Mouse (Mus musculus): ENCODE data around the gene AW549877. TPM values are rescaled to one million over a fixed set of nuclear protein-coding genes. Genes with fewer than 3 reads are reported as not detected.

Gene AW549877
- polyA plus RNA-seq, 1 experiment = 46.5 TPM

DNA sequence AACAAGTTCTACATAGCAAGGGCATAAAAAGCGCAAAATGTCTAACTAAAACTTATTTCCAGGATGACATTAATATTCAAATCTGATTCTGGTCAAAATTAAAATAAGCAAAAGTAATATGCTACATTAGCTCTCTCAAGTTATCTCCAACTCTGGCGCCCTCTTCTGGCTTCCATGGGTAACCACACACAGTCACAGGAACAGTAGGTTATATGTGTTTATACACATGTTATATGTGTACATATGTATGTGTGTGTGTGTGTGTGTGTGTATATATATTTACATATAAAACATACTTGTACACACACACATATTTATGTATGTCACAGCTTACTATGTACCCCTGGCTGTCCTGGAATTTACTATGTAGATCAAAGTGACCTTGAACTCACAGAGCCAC is 7.6 kb downstream of the AW549877 start:
- no peak for DNase-seq (ENCODE audit: extremely low spot score in 1 of 2, low spot score in 1 of 2)

DNA sequence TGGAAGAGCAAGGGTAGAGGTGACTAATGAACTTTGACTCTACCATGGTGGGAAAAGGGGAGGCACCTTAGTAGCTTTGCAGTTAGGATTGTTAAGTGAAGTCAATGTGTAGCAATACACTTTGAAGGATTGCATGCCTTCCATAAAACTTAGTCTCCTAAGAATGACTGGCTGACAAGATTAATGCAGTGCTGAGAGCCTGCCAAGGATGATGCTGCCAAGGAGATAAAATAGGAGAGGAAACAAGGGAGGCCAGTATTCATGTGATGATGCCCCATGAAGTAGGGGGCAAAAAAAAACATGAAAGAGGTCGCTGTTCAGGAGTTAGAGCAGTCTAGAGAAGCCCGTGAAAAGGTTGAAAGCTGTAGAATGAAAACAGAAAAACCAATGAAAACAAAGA is 10.7 kb downstream of the AW549877 start:
- no peak for DNase-seq (ENCODE audit: extremely low spot score in 1 of 2, low spot score in 1 of 2)

DNA sequence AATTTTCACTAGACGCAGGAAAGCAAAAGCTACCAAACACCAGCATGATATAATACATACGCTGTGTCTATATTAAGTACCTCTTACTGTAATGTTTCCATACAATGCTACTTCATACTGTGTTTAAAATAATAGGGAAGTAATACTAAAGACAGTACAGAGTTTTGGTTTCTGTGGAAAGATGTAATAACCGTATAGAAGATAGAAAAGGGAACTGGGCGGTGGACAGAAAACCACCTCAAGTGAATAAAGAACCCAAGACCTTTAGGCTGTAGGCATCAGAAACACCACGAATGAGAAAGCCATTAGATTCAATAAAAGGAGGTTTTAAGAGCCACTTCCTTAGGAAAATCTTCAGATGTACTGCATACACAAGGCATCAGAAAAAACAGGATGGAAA is 12.8 kb downstream of the AW549877 start:
- DNase-seq (ENCODE audit: extremely low spot score in 1 of 2, low spot score in 1 of 2) = no peak

DNA sequence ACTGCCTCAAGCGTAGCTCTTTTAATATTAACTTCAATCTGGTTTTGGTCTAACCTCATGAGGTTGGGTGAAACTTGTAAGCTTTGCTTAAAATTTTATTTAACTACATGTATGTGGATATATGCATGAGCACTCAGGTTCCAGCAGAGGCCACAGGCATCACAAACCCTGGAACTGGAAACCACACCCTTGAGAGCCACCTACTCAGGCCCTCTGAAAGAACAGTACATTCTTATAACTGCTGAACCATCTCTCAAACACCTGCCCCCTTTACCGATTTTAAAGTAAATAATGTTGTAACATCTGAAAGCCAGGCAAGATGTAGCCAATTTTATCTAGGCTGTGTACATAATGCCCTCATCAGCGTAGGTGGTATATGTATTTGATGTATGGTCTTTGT is 15.7 kb downstream of the AW549877 start:
- no peak for DNase-seq (ENCODE audit: extremely low spot score in 1 of 2, low spot score in 1 of 2)

DNA sequence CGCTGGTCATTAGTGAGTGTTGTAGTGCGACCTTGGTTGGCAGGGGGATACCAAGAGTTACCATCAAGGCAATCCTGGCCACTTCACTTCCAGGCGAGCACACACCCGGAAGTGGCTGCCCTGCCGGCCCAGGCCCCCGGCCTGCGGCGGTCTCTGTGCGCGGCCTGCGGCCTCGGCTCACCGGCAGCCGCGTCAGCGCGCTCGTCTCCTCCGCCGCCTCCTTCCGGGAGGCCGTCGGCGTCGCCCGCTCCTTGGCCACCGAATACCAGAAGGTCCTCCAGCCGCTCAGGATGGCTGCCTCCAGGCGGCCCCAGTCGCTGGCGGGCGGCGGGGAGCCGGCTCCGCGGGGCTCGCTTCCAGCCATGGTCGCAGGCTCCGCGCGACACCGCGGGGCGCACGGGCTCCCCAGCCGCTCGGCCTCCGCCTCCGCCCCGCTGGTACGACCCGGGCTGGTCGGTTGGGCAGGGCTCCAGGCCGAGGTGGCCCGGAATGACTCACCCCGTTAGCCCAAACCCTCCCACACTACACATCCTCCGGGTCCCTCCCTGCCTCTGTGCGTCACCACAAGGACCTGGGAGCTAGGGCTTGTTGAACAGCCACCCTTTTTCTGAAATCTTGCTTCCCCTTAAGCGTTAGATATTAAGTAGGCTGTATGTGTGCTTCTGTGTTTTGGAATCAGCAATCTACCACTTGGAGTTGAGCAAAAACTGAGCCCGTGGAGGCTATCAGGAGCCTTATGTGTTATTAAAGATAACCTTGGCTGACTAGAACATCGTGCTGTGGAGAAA is 16.3 kb downstream of the AW549877 start, which contains the start of gene Fbxo4:
Fbxo4 (minus strand) TSS at position 513 of the 788 bp plus-strand sequence.
- peak; percentile 43 to 81 for DNase-seq (ENCODE audit: extremely low spot score in 1 of 2, low spot score in 1 of 2)

DNA sequence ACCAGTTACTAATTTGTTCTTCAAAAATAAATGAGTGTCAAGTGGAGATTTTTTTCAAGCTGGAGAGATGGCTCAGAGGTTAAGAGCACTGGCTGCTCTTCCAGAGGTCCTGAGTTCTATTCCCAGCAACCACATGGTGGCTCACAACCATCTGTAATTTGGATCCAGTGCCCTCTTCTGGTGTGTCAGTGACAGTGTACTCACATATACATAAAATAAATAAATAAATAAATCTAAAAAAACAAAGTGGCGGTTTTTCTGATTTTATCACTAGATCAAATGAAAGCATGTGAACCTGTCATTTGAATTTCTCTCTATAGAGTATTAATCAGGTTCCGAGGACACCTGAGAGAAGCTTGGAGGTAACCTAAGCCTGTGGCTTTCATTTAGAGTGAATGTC is 17.3 kb downstream of the AW549877 start:
- no peak for DNase-seq (ENCODE audit: extremely low spot score in 1 of 2, low spot score in 1 of 2)

DNA sequence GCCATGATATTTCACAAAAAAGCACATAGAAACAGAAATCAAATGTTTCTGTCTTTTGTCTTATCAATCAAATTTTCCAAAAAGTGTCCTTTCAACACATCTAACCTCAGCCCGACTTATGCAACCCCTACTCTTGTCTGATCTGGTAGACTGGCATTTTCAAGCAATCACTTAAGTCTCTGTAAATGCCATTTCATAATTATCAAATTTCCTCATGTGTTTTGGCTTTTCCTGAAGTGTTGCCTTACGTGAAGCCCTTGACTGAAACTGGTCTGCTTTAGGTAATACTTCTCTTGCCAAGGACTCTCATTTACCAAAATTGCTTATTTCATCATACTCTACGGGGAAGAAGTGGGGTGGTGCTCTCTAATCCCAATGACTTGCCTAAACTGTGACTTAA is 22.2 kb downstream of the AW549877 start:
- DNase-seq (ENCODE audit: extremely low spot score in 1 of 2, low spot score in 1 of 2) = no peak

DNA sequence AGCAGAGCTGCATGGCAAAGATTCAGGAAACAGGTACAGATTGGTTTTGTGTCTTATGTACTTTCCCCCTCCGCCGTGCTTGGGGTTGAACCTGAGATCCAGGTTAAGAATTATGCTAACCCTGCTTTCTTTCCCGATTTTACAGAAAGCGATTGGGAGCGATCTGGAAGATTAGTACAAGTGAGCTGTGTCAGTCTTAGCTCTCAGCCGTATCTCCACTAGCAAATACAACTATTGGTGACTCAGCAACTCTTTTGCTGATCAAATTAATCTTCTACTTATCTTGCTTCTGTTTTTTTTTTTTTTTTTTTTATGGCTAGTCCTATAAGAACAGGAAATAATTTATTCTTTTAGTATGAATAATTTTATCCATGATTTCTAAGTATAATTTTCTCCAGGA is 25.4 kb downstream of the AW549877 start:
- no peak for DNase-seq (ENCODE audit: extremely low spot score in 1 of 2, low spot score in 1 of 2)

DNA sequence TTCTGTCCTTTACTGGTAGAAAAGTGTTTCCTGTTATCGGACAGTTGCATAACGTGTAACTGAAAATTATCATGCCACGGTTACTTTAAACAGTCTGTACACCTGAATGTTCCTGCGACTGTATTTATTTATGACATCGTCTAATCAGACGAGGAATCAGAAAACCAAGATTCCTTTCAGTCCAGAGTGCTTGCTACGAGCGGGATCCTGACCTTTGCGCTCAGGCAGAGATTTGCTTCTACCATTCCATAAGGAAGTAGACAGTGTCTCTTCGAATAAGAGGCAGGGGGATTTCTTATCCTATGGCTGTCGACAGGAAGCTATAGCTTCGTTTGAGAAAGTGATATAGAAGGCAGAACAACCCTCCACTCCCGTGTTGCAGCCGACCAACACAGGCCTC is 25.8 kb downstream of the AW549877 start:
- DNase-seq (ENCODE audit: extremely low spot score in 1 of 2, low spot score in 1 of 2) = no peak

DNA sequence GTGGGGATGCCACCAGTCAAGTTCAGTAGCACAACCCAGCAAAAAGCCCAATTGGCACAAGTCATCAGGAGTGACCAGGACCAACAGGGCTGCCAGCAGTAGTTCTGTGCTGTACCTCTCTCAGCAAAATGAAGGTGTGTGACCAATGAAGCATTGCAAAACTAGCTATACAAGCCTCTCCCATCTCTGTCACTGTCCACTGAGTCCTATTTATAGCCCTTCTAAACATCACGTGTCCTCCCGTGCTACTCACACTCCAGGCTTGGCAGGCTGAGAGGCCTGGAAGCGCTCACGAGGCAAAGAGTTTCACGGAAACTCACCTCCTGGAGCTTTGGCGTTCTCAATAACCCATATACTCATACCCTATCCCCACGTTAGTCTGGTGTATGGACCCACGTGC is 33.3 kb downstream of the AW549877 start:
- no peak for DNase-seq (ENCODE audit: extremely low spot score in 1 of 2, low spot score in 1 of 2)

DNA sequence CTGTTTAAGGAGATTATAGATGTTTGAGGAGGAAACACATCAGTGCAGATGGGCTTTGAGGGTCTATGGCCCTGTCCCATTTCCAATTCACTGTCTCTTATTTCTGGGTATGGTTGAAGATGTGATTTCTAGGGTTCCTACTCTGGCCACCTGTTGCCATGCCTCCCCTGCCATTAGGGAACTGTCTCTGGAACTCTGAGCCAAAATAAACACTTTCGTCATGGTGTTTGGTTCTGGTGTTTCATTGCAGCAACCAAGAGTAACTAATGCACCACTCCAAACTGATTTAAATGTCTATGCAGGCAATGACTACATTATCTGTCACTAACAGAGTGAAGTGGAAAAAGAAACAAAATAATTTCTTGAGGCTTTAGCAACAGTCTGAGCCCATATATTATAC is 35.5 kb downstream of the AW549877 start:
- no peak for DNase-seq (ENCODE audit: extremely low spot score in 1 of 2, low spot score in 1 of 2)

DNA sequence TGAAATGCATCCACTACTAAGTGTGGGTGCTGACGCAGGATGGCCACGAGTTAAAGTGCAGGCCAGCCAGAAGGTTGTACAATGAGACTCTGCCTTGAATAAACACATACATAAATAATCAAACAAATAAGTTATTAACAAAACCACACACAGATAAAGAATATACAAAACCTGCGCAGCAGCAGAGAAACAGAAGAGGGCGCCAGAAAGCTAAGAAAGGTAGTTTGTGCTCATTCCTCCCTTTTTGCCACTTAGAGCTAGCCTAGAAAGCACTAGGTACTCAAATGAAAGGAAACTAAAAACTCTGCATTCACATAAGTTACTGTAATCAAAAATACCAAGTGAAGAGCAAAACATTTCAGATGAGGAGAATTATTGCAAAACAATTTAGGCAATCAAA is 37.6 kb downstream of the AW549877 start:
- peak in 1 of 2 experiments; percentile 81 for DNase-seq (ENCODE audit: extremely low spot score in 1 of 2, low spot score in 1 of 2)

DNA sequence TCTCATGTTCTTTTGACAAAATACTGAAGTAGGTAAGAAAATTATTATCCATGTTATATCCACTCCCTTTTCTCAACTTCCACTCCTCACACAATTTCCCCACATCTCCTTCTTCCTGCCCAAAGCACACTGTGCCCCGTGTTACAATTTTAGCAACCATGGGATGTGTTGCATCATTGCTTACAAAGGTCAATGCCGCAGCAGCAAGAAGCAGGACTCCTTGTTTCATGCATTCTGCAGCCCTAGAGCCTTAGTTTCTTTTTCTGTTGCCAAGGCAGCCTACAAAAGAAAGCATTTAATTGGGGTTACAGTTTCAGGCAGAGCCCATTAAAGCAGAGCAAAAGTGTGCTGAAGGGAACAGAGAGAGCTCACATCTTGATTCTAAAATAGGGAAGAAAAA is 40.6 kb downstream of the AW549877 start:
- DNase-seq (ENCODE audit: extremely low spot score in 1 of 2, low spot score in 1 of 2) = peak in 1 of 2 experiments; percentile 36

DNA sequence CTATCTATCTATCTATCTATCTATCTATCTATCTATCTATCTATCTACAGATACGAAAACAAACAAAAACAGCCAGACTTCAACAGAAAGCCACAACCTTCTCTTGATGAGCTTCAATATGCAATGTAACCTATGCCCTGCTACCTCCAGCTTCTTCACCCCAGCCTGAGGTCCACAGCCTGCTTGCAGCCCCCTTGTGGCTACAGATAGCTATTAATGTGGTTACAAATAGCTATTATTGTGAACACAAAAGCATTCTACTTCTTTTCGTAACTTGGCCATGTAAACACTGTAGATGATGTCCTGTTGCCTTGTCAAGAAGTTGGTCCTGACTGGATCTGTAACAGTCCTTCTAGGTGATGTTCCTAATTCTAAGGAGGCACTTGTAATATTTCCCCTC is 57.4 kb downstream of the AW549877 start:
- DNase-seq (ENCODE audit: extremely low spot score in 1 of 2, low spot score in 1 of 2) = no peak

DNA sequence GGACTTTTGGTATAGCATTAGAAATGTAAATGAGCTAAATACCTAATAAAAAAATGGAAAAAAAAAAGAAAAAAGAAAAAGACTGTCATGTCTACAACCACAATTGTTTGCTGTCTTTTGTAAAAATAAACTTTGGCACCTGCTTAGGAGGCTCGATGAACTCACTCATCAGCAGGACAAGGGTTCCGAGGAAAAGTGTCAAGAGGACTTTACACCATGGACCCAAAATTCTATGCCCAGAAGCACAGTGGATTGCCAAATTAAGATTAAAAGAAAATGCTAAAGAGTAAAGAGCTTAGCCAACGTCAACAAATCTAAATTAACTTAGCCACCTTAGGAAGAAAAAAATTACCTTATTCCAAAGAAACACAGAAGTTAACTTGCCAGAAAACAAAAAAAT is 59.5 kb downstream of the AW549877 start:
- DNase-seq (ENCODE audit: extremely low spot score in 1 of 2, low spot score in 1 of 2) = no peak

DNA sequence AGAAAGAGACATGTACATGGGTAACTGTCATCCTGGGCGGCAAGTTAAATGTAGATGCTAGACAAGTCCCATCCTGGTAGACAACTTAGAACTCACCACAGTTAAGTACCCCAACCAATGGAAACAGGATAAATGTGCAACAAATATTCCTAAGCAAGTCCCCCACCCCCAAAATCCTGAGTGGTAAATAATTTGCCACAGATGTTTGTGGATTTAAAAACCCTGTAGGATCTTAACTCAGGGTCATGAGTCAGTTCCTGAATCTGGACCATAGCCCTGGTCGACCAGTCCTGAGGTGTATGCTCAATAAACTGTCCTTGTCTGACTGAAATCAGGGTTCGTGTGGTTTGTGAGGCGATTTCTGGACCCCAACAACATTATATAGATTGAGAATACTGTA is 62.1 kb downstream of the AW549877 start:
- DNase-seq (ENCODE audit: extremely low spot score in 1 of 2, low spot score in 1 of 2) = no peak

Other genes with a start within 250 kb of the AW549877 start
- gene Fbxo4, start 16.2 kb downstream of the AW549877 start, polyA plus RNA-seq (2012; rRNA removed) = 12.3 and 14.7 TPM in 2 replicates
- gene Oxct1, start 30.6 kb upstream of the AW549877 start, polyA plus RNA-seq (2012; rRNA removed) = 192 TPM in 2 replicates

Measured in frontal cortex, adult 2 months (tissue).